Mouse (Mus musculus) liver, embryonic 12.5 days (tissue): Measurements from ENCODE around the gene Olfr1418. TPM values are rescaled to one million over a fixed set of nuclear protein-coding genes. Genes with fewer than 3 reads are reported as not detected.

Experiments
- ATAC-seq: fragments of 200-750 bp; cut with Nextera tagmentation; 2 replicates; pipeline ENCODE4 v1.8.0; 2017; ENCODE audit warnings: moderate number of reproducible peaks, mild to moderate bottlenecking, moderate library complexity
- H3K27ac ChIP-seq: fragments of 300-500 bp; sonication (generic); 2 replicates; pipeline ENCODE4 v1.5.1; 2016; ENCODE audit warnings: mild to moderate bottlenecking
- H3K27me3 ChIP-seq: fragments of 300-500 bp; sonication (generic); replicated peaks from 2 replicates; pipeline ENCODE4 v1.6.1; 2016; ENCODE audit warnings: mild to moderate bottlenecking, moderate library complexity
- H3K36me3 ChIP-seq: fragments of 300-500 bp; sonication (generic); 2 replicates; pipeline ENCODE4 v1.6.1; 2016; ENCODE audit warnings: mild to moderate bottlenecking, moderate library complexity
- H3K4me1 ChIP-seq: fragments of 300-500 bp; sonication (generic); 2 replicates; pipeline ENCODE4 v1.6.1; 2016
- H3K4me2 ChIP-seq: fragments of 300-500 bp; sonication (generic); 2 replicates; pipeline ENCODE4 v1.6.1; 2016; ENCODE audit warnings: mild to moderate bottlenecking, moderate library complexity
- H3K4me3 ChIP-seq: fragments of 300-500 bp; sonication (generic); 2 replicates; pipeline ENCODE4 v1.5.1; 2016; ENCODE audit warnings: mild to moderate bottlenecking, moderate library complexity
- H3K9ac ChIP-seq: fragments of 300-500 bp; sonication (generic); 2 replicates; pipeline ENCODE4 v1.6.1; 2016; ENCODE audit warnings: mild to moderate bottlenecking, moderate library complexity
- H3K9me3 ChIP-seq: fragments of 300-500 bp; sonication (generic); replicated peaks from 2 replicates; pipeline ENCODE4 v1.6.1; 2016; ENCODE audit warnings: mild to moderate bottlenecking, moderate library complexity
- WGBS: fragments of 180-500 bp; shearing (Covaris S2); methylation state at CpG from one replicate; pipeline ENCODE4 v1.1.7; 2016; ENCODE audit not compliant: insufficient replicate concordance; 5-methylcytosine and 5-hydroxymethylcytosine counted together
- polyA plus RNA-seq: library from polyadenylated mRNA; unstranded; fragments of >200 nt; fragmentation: Nextera tagmentation; extraction: Ambion mirVana; gene quantifications from 2 replicates; pipeline ENCODE4 v1.2.1, GENCODE M21; 2016

Olfr1418 gene
- polyA plus RNA-seq, 1 experiment from 2014 or later: not detected

GRCm38 (mm10) chr19:11819800-11820199, 41.1 kb downstream of the Olfr1418 start:
- no peaks in the 10 kb centered on the region for H3K9me3 ChIP-seq
- 2% methylated on average over 15 of the region's 15 CpGs for WGBS
- no peaks in the 10 kb centered on the region for H3K36me3 ChIP-seq
- peaks cover 14% of the 10 kb centered on the region; the same call in 1 of the 2 replicates for H3K4me1 ChIP-seq
- ATAC-seq: no peak
- H3K27ac ChIP-seq: no peak overlapping the region
- peak overlapping the region; percentile 58 for H3K4me3 ChIP-seq
- no peak overlapping the region for H3K9ac ChIP-seq
- peak overlapping the region; percentile 76 for H3K4me2 ChIP-seq
- H3K27me3 ChIP-seq: peaks cover 57% of the 10 kb centered on the region

- Histone ChIP-seq H3K4me2 (peak within 1 kb of the TSS; percentile 76), H3K4me1 (peaks cover 14% of the 10 kb centered on the region; the same call in 1 of the 2 replicates), H3K36me3 (no peaks in the 10 kb centered on the region), H3K4me3 (peak within 1 kb of the TSS; percentile 58), H3K27me3 (peaks cover 59% of the 10 kb centered on the region), H3K27ac (no peak within 1 kb of the TSS), H3K9me3 (no peaks in the 10 kb centered on the region), H3K9ac (peak within 1 kb of the TSS; percentile 46)
- no peak for ATAC-seq
- 1% methylated on average over 20 of the region's 20 CpGs for WGBS
Observed at GRCm38 (mm10) chr19:11819143-11819700, 41.6 kb downstream of the Olfr1418 start, which contains the start of gene Stx3. Gene Stx3 (minus strand): TSS chr19:11819403.

GRCm38 (mm10) chr19:11818199-11819142, 42.4 kb downstream of the Olfr1418 start:
- Histone ChIP-seq H3K4me3 (peak overlapping the region; percentile 58), H3K9me3 (no peaks in the 10 kb centered on the region), H3K36me3 (no peaks in the 10 kb centered on the region), H3K27ac (no peak overlapping the region), H3K27me3 (peaks cover 59% of the 10 kb centered on the region), H3K4me1 (peaks cover 14% of the 10 kb centered on the region; the same call in 1 of the 2 replicates), H3K4me2 (peak overlapping the region; percentile 76), H3K9ac (peak overlapping the region; percentile 46)
- under 1% methylated on average over 78 of the region's 83 CpGs for WGBS
- peak; percentile 65 for ATAC-seq

- no peak for ATAC-seq
- no peaks in the 10 kb centered on the region for H3K9me3 ChIP-seq
- no peak overlapping the region for H3K4me3 ChIP-seq
- peaks cover 14% of the 10 kb centered on the region; the same call in 1 of the 2 replicates for H3K4me1 ChIP-seq
- no peak overlapping the region for H3K27ac ChIP-seq
- H3K36me3 ChIP-seq: no peaks in the 10 kb centered on the region
- no peak overlapping the region for H3K4me2 ChIP-seq
- H3K27me3 ChIP-seq: peaks cover 59% of the 10 kb centered on the region
- WGBS: 24% methylated on average over 5 of the region's 5 CpGs
- H3K9ac ChIP-seq: no peak overlapping the region
Observed at GRCm38 (mm10) chr19:11817586-11817985, 43.3 kb downstream of the Olfr1418 start.

- 40% methylated on average over 6 of the region's 6 CpGs for WGBS
- H3K9ac ChIP-seq: no peak overlapping the region
- no peak overlapping the region for H3K27ac ChIP-seq
- H3K4me1 ChIP-seq: peaks cover 14% of the 10 kb centered on the region; the same call in 1 of the 2 replicates
- peaks cover 59% of the 10 kb centered on the region for H3K27me3 ChIP-seq
- no peaks in the 10 kb centered on the region for H3K36me3 ChIP-seq
- ATAC-seq: no peak
- no peaks in the 10 kb centered on the region for H3K9me3 ChIP-seq
- H3K4me2 ChIP-seq: no peak overlapping the region
- no peak overlapping the region for H3K4me3 ChIP-seq
Observed at GRCm38 (mm10) chr19:11816706-11817105, 44.2 kb downstream of the Olfr1418 start.

- 57% methylated on average over 6 of the region's 6 CpGs for WGBS
- H3K27me3 ChIP-seq: peaks cover 49% of the 10 kb centered on the region
- ATAC-seq: no peak
Observed at GRCm38 (mm10) chr19:11814742-11815333, 46.0 kb downstream of the Olfr1418 start.

GRCm38 (mm10) chr19:11813649-11814048, 47.2 kb downstream of the Olfr1418 start:
- Histone ChIP-seq H3K4me3 (no peak overlapping the region), H3K36me3 (no peaks in the 10 kb centered on the region), H3K9me3 (no peaks in the 10 kb centered on the region), H3K4me1 (0 out of 2 replicates have a peak, but pooled peaks cover 5% of the 10 kb centered on the region), H3K4me2 (no peak overlapping the region), H3K27me3 (peaks cover 37% of the 10 kb centered on the region), H3K9ac (no peak overlapping the region), H3K27ac (no peak overlapping the region)
- no peak for ATAC-seq
- WGBS: 18% methylated on average over 8 of the region's 8 CpGs

More at GRCm38 (mm10) chr19:11814742-11815333, 46.0 kb downstream of the Olfr1418 start:
- Histone ChIP-seq H3K4me3 (no peak overlapping the region), H3K27ac (no peak overlapping the region), H3K9ac (no peak overlapping the region), H3K4me1 (peaks cover 14% of the 10 kb centered on the region; the same call in 1 of the 2 replicates), H3K36me3 (no peaks in the 10 kb centered on the region), H3K9me3 (no peaks in the 10 kb centered on the region), H3K4me2 (no peak overlapping the region)

- H3K9ac ChIP-seq: no peak overlapping the region
- H3K4me1 ChIP-seq: no peaks in the 10 kb centered on the region
- H3K4me3 ChIP-seq: no peak overlapping the region
- H3K27me3 ChIP-seq: peaks cover 32% of the 10 kb centered on the region
- ATAC-seq: no peak
- H3K27ac ChIP-seq: no peak overlapping the region
- H3K36me3 ChIP-seq: no peaks in the 10 kb centered on the region
- H3K4me2 ChIP-seq: no peak overlapping the region
- 56% methylated on average over 4 of the region's 4 CpGs for WGBS
- H3K9me3 ChIP-seq: no peaks in the 10 kb centered on the region
Observed at GRCm38 (mm10) chr19:11813136-11813535, 47.7 kb downstream of the Olfr1418 start.

- WGBS: 42% methylated on average over 5 of the region's 5 CpGs
- ATAC-seq: peak; percentile 54; the same call in 1 of the 2 replicates
- H3K27ac ChIP-seq: no peak overlapping the region
- no peak overlapping the region for H3K4me2 ChIP-seq
- H3K9ac ChIP-seq: no peak overlapping the region
- no peaks in the 10 kb centered on the region for H3K4me1 ChIP-seq
- peaks cover 19% of the 10 kb centered on the region for H3K27me3 ChIP-seq
- H3K4me3 ChIP-seq: no peak overlapping the region
- no peaks in the 10 kb centered on the region for H3K9me3 ChIP-seq
- H3K36me3 ChIP-seq: no peaks in the 10 kb centered on the region
Observed at GRCm38 (mm10) chr19:11811688-11812365, 49.0 kb downstream of the Olfr1418 start.

- Histone ChIP-seq H3K27ac (no peak overlapping the region), H3K36me3 (no peaks in the 10 kb centered on the region), H3K27me3 (peaks cover 10% of the 10 kb centered on the region), H3K4me1 (no peaks in the 10 kb centered on the region), H3K9me3 (no peaks in the 10 kb centered on the region), H3K9ac (no peak overlapping the region), H3K4me2 (no peak overlapping the region), H3K4me3 (no peak overlapping the region)
- no peak for ATAC-seq
- 62% methylated on average over 1 of the region's 1 CpGs for WGBS
Observed at GRCm38 (mm10) chr19:11810856-11811255, 50.0 kb downstream of the Olfr1418 start.

GRCm38 (mm10) chr19:11810003-11810758, 50.7 kb downstream of the Olfr1418 start:
- no peaks in the 10 kb centered on the region for H3K4me1 ChIP-seq
- H3K27me3 ChIP-seq: 0 out of 2 replicates have a peak, but pooled peaks cover 5% of the 10 kb centered on the region
- WGBS: 29% methylated on average over 5 of the region's 5 CpGs
- H3K9ac ChIP-seq: no peak overlapping the region
- no peak overlapping the region for H3K27ac ChIP-seq
- no peak overlapping the region for H3K4me3 ChIP-seq
- H3K9me3 ChIP-seq: no peaks in the 10 kb centered on the region
- ATAC-seq: no peak
- H3K4me2 ChIP-seq: no peak overlapping the region
- H3K36me3 ChIP-seq: no peaks in the 10 kb centered on the region
